ENCODE assay signal across 8 mouse cellular contexts in the genomic region with DNA sequence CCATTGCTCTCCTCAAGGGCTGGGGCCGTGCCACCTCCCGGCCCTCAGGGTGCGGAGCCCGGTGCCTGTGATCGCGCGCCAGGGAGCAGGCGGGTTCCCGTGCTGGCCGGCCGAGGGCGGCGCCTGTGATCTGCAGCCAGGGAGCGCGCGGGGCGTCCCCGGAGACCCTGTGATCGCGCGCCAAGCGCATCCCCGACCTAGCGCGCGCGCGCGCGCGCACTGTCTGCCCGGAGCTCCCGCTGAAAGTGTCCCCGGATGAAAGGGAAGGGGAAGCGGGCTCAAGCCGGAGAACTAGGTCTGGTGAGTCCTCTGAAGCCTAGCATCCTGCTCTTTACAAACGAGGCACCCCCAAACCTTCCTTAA.
A peak's percentile ranks its signal among the peaks of the same experiment; 100 is the strongest.
DNase-seq lines count a peak whose midpoint lies in the region; ATAC-seq and TF ChIP-seq lines count a peak whose summit lies in the region.

No protein-coding gene starts in this region.

- ATAC-seq in frontal cortex, adult (ENCODE audit: low TSS enrichment): peak; percentile 88

- peak; percentile 36 for DNase-seq in gastrocnemius, adult 2 months
- DNase-seq in gastrocnemius, adult 18-20 months (ENCODE audit: low spot score): no peak
- DNase-seq in adrenal gland, postnatal 25 days: peak; percentile 19
- peak; percentile 8 to 23 for DNase-seq in layer of hippocampus, adult 18-20 months (ENCODE audit: low spot score in 2 of 2)
- peak; percentile 2 for DNase-seq in lung, postnatal 14 days
- peak; percentile 60 for DNase-seq in right cerebral cortex, postnatal 14 days
- no peak for DNase-seq in cerebellum, adult 18-20 months

- H3K4me3 ChIP-seq in gastrocnemius, adult 2 months: peak overlapping the region; percentile 54

- TF ChIP-seq CTCF in gastrocnemius, adult 2 months (IDR thresholded peaks at IDR 0.05): no peak

- intact Hi-C loops in gastrocnemius, adult 2 months (cut with DNase I): no loop called here

- H3K27ac ChIP-seq in gastrocnemius, adult 2 months: no peak overlapping the region

Comparison
In these comparisons a context has a peak if more than half of its experiments do, and no peak if none do; other contexts are left out.
1. DNase-seq: peak in gastrocnemius, adult 2 months (single experiment), adrenal gland, postnatal 25 days (single experiment), layer of hippocampus, adult 18-20 months (2 of 2), lung, postnatal 14 days (single experiment) and right cerebral cortex, postnatal 14 days (single experiment); none in gastrocnemius, adult 18-20 months (single experiment) and cerebellum, adult 18-20 months (0 of 2).